20 mouse cellular contexts compared by ENCODE assay signal in the genomic region with DNA sequence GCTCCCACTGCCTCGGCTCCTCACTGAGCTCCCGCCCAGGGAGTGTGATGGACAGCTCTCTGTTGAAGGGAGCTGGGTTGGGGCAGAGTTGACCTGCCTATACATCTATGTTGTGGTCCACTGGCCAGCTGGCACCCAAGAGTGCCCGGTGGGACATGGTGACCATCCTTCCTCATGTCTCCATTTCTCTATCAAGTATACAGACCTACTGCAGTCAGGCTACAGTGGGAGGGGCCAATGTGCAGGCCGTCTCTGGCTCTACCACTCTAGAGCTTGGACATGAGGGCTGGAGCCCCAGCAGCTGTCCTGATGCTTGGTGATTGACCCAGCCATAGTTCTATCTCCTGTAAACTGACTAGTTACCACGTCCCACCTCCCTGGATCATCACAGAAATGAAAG. TPM values are rescaled to one million over a fixed set of nuclear protein-coding genes. Genes with fewer than 3 reads are reported as not detected.
DNase-seq lines count a peak whose midpoint lies in the region; ATAC-seq and TF ChIP-seq lines count a peak whose summit lies in the region.
"Had no signal": no experiment of that assay in that cellular context is flagged by ENCODE, and none has a peak within 500 bp of the region (broad histone marks: within the 10 kb centered on the region; RNA-seq: fewer than 3 reads in every experiment).

No protein-coding gene starts in this region.

- H3K27ac ChIP-seq in embryonic facial prominence, embryonic 12.5 days: peak overlapping the region; percentile 11; the same call in 1 of the 2 replicates
- H3K27ac ChIP-seq in embryonic facial prominence, embryonic 10.5 days (replicated peaks): no peak overlapping the region
- peak overlapping the region; percentile 50; the same call in 1 of the 2 replicates for H3K27ac ChIP-seq in lung, embryonic 14.5 days (ENCODE audit: low read depth)
- H3K27ac ChIP-seq in liver, embryonic 16.5 days (ENCODE audit: low read length): peak overlapping the region; percentile 100
- H3K27ac ChIP-seq in neural tube, embryonic 15.5 days (replicated peaks): no peak overlapping the region
- H3K27ac ChIP-seq: forebrain, embryonic 12.5 days; hindbrain, embryonic 14.5 days; kidney, postnatal 0 days; layer of hippocampus, adult 2 months; left cerebral cortex, adult 2 months; limb, embryonic 13.5 days had no signal

- no peak overlapping the region for H3K9ac ChIP-seq in embryonic facial prominence, embryonic 12.5 days
- no peak overlapping the region for H3K9ac ChIP-seq in lung, embryonic 14.5 days
- H3K9ac ChIP-seq in liver, embryonic 16.5 days (ENCODE audit: low read depth, low read length): peak overlapping the region; percentile 83
- H3K9ac ChIP-seq in neural tube, embryonic 15.5 days (replicated peaks): no peak overlapping the region
- H3K9ac ChIP-seq: forebrain, embryonic 12.5 days; hindbrain, embryonic 14.5 days; limb, embryonic 13.5 days had no signal

- TF ChIP-seq CTCF in lung, embryonic 14.5 days (IDR thresholded peaks at IDR 0.05; ENCODE audit: low read depth): no peak

- peaks cover 34% of the 10 kb centered on the region for H3K36me3 ChIP-seq in embryonic facial prominence, embryonic 12.5 days
- H3K36me3 ChIP-seq in embryonic facial prominence, embryonic 10.5 days (replicated peaks): peaks cover 44% of the 10 kb centered on the region
- H3K36me3 ChIP-seq in lung, embryonic 14.5 days (ENCODE audit: insufficient read depth): peaks cover 32% of the 10 kb centered on the region
- H3K36me3 ChIP-seq in liver, embryonic 16.5 days (ENCODE audit: control insufficient read depth, insufficient read depth): peaks cover 37% of the 10 kb centered on the region
- H3K36me3 ChIP-seq in neural tube, embryonic 15.5 days: 0 out of 2 replicates have a peak, but pooled peaks cover 8% of the 10 kb centered on the region

- 83% methylated on average over 5 of the region's 5 CpGs for WGBS in embryonic facial prominence, embryonic 12.5 days
- WGBS in embryonic facial prominence, embryonic 10.5 days: 86% methylated on average over 5 of the region's 5 CpGs
- WGBS in lung, embryonic 14.5 days: 69% methylated on average over 5 of the region's 5 CpGs
- WGBS in liver, embryonic 16.5 days (ENCODE audit: insufficient replicate concordance): 23% methylated on average over 5 of the region's 5 CpGs
- 80% methylated on average over 5 of the region's 5 CpGs for WGBS in neural tube, embryonic 15.5 days

- H3K9me3 ChIP-seq in embryonic facial prominence, embryonic 12.5 days: no peaks in the 10 kb centered on the region
- H3K9me3 ChIP-seq in embryonic facial prominence, embryonic 10.5 days: no peaks in the 10 kb centered on the region
- no peaks in the 10 kb centered on the region for H3K9me3 ChIP-seq in lung, embryonic 14.5 days (ENCODE audit: low read depth, low read length)
- H3K9me3 ChIP-seq in liver, embryonic 16.5 days (replicated peaks; ENCODE audit: control insufficient read depth, low read length): no peaks in the 10 kb centered on the region
- no peaks in the 10 kb centered on the region for H3K9me3 ChIP-seq in neural tube, embryonic 15.5 days (replicated peaks)
- H3K9me3 ChIP-seq: forebrain, embryonic 12.5 days; limb, embryonic 13.5 days had no signal

- no peaks in the 10 kb centered on the region for H3K4me1 ChIP-seq in embryonic facial prominence, embryonic 12.5 days
- peaks cover 10% of the 10 kb centered on the region; the same call in 1 of the 2 replicates for H3K4me1 ChIP-seq in embryonic facial prominence, embryonic 10.5 days
- no peaks in the 10 kb centered on the region for H3K4me1 ChIP-seq in lung, embryonic 14.5 days (ENCODE audit: insufficient read depth)
- peaks cover 97% of the 10 kb centered on the region for H3K4me1 ChIP-seq in liver, embryonic 16.5 days (ENCODE audit: control insufficient read depth, low read depth, low read length)
- H3K4me1 ChIP-seq in neural tube, embryonic 15.5 days: no peaks in the 10 kb centered on the region
- H3K4me1 ChIP-seq: forebrain, embryonic 12.5 days; limb, embryonic 13.5 days had no signal

- intact Hi-C loops in gastrocnemius, postnatal 14 days (cut with DNase I; ENCODE audit: low total_unique reads): no loop called here

- H3K4me3 ChIP-seq in embryonic facial prominence, embryonic 12.5 days: no peak overlapping the region
- H3K4me3 ChIP-seq in embryonic facial prominence, embryonic 10.5 days: no peak overlapping the region
- no peak overlapping the region for H3K4me3 ChIP-seq in lung, embryonic 14.5 days (ENCODE audit: low read depth, low read length)
- peak overlapping the region; percentile 36 for H3K4me3 ChIP-seq in liver, embryonic 16.5 days (ENCODE audit: low read depth, low read length)
- H3K4me3 ChIP-seq in neural tube, embryonic 15.5 days (replicated peaks): no peak overlapping the region
- H3K4me3 ChIP-seq: forebrain, embryonic 12.5 days; layer of hippocampus, adult 2 months; left cerebral cortex, adult 2 months; limb, embryonic 13.5 days had no signal

- no peak overlapping the region for H3K4me2 ChIP-seq in embryonic facial prominence, embryonic 12.5 days (replicated peaks)
- H3K4me2 ChIP-seq in lung, embryonic 14.5 days: no peak overlapping the region
- peak overlapping the region; percentile 67 for H3K4me2 ChIP-seq in liver, embryonic 16.5 days (ENCODE audit: low read depth, low read length)
- H3K4me2 ChIP-seq in neural tube, embryonic 15.5 days: no peak overlapping the region
- H3K4me2 ChIP-seq: forebrain, embryonic 12.5 days; hindbrain, embryonic 14.5 days; limb, embryonic 13.5 days had no signal

- no peak for ATAC-seq in embryonic facial prominence, embryonic 12.5 days (ENCODE audit: insufficient number of reproducible peaks, insufficient read depth, low FRiP score, low TSS enrichment)
- no peak for ATAC-seq in lung, embryonic 14.5 days (ENCODE audit: insufficient read depth)
- peak; percentile 17; the same call in 1 of the 2 replicates for ATAC-seq in erythroid progenitor cell, adult 5-6 weeks (replicated peaks; ENCODE audit: low FRiP score, poor library complexity, severe bottlenecking)
- no peak for ATAC-seq in liver, embryonic 16.5 days (ENCODE audit: low read depth)
- no peak for ATAC-seq in neural tube, embryonic 15.5 days (ENCODE audit: low FRiP score)
- ATAC-seq: midbrain, embryonic 16.5 days had no signal

- no peaks in the 10 kb centered on the region for H3K27me3 ChIP-seq in embryonic facial prominence, embryonic 12.5 days
- no peaks in the 10 kb centered on the region for H3K27me3 ChIP-seq in embryonic facial prominence, embryonic 10.5 days (replicated peaks; ENCODE audit: low read depth, poor library complexity, severe bottlenecking)
- H3K27me3 ChIP-seq in lung, embryonic 14.5 days (ENCODE audit: insufficient read depth, low read length): no peaks in the 10 kb centered on the region
- no peaks in the 10 kb centered on the region for H3K27me3 ChIP-seq in liver, embryonic 16.5 days (ENCODE audit: control insufficient read depth, insufficient read depth, low read depth, low read length)
- H3K27me3 ChIP-seq in neural tube, embryonic 15.5 days (replicated peaks): no peaks in the 10 kb centered on the region
- H3K27me3 ChIP-seq: forebrain, embryonic 12.5 days; limb, embryonic 13.5 days had no signal

- DNase-seq in embryonic facial prominence, embryonic 10.5 days (ENCODE audit: low spot score): no peak
- DNase-seq in lung, embryonic 14.5 days: no peak
- no peak for DNase-seq in lung, postnatal 4 days
- DNase-seq in gastrocnemius, postnatal 14 days: no peak
- DNase-seq: cerebellum, adult 11-12 months; gastrocnemius, postnatal 36 days; right cerebral cortex, adult 18-20 months had no signal

RNA-seq across cellular contexts. Expression of a gene that starts 17.0 kb away (rescaled TPM):
- 37.9 and 39.5 TPM in 2 replicates for polyA plus RNA-seq in embryonic facial prominence, embryonic 12.5 days (2016; fragmentation: Nextera tagmentation; extraction: Ambion mirVana)
- polyA plus RNA-seq in embryonic facial prominence, embryonic 10.5 days (2016; fragmentation: Nextera tagmentation; extraction: Ambion mirVana): 85.7 and 95.6 TPM in 2 replicates
- 45.6 and 45.8 TPM in 2 replicates for polyA plus RNA-seq in lung, embryonic 14.5 days (2014; fragmentation: Nextera tagmentation; extraction: Ambion mirVana)
- 671 and 849 TPM in 2 replicates for total RNA-seq in erythroid progenitor cell, adult 5-6 weeks (2015; ENCODE audit: low replicate concordance)
- total RNA-seq in erythroid progenitor cell, adult 5-6 weeks (2017; ENCODE audit: low replicate concordance): 216 and 291 TPM in 2 replicates
- polyA plus RNA-seq in liver, embryonic 16.5 days (2015; fragmentation: Nextera tagmentation; extraction: Ambion mirVana): 279 and 350 TPM in 2 replicates
- 100 to 1,000 TPM; 132 to 175 TPM for total RNA-seq in gastrocnemius, postnatal 14 days (2021)
- 11.5 and 22.7 TPM in 2 replicates for polyA plus RNA-seq in neural tube, embryonic 15.5 days (2015; fragmentation: Nextera tagmentation; extraction: Ambion mirVana)

RNA-seq across cellular contexts. Expression of a gene that starts 37.4 kb away (rescaled TPM):
- 150 and 155 TPM in 2 replicates for polyA plus RNA-seq in embryonic facial prominence, embryonic 12.5 days (2016; fragmentation: Nextera tagmentation; extraction: Ambion mirVana)
- 176 and 179 TPM in 2 replicates for polyA plus RNA-seq in embryonic facial prominence, embryonic 10.5 days (2016; fragmentation: Nextera tagmentation; extraction: Ambion mirVana)
- 137 and 142 TPM in 2 replicates for polyA plus RNA-seq in lung, embryonic 14.5 days (2014; fragmentation: Nextera tagmentation; extraction: Ambion mirVana)
- total RNA-seq in erythroid progenitor cell, adult 5-6 weeks (2015; ENCODE audit: low replicate concordance): 42.3 and 93.0 TPM in 2 replicates
- total RNA-seq in erythroid progenitor cell, adult 5-6 weeks (2017; ENCODE audit: low replicate concordance): 40.6 and 66.0 TPM in 2 replicates
- 55.2 and 56.6 TPM in 2 replicates for polyA plus RNA-seq in liver, embryonic 16.5 days (2015; fragmentation: Nextera tagmentation; extraction: Ambion mirVana)
- 10 to 100 TPM; 20.0 to 23.6 TPM for total RNA-seq in gastrocnemius, postnatal 14 days (2021)
- polyA plus RNA-seq in neural tube, embryonic 15.5 days (2015; fragmentation: Nextera tagmentation; extraction: Ambion mirVana): 109 and 117 TPM in 2 replicates

RNA-seq across cellular contexts. Expression of a gene that starts 59.8 kb away (rescaled TPM):
- polyA plus RNA-seq in embryonic facial prominence, embryonic 12.5 days (2016; fragmentation: Nextera tagmentation; extraction: Ambion mirVana): 1.2 and 2.9 TPM in 2 replicates
- 0.26 and 0.46 TPM in 2 replicates for polyA plus RNA-seq in embryonic facial prominence, embryonic 10.5 days (2016; fragmentation: Nextera tagmentation; extraction: Ambion mirVana)
- 0.13 and 0.15 TPM in 2 replicates for polyA plus RNA-seq in lung, embryonic 14.5 days (2014; fragmentation: Nextera tagmentation; extraction: Ambion mirVana)
- not detected in 2 replicates for total RNA-seq in erythroid progenitor cell, adult 5-6 weeks (2015; ENCODE audit: low replicate concordance)
- total RNA-seq in erythroid progenitor cell, adult 5-6 weeks (2017; ENCODE audit: low replicate concordance): not detected in 2 replicates
- polyA plus RNA-seq in liver, embryonic 16.5 days (2015; fragmentation: Nextera tagmentation; extraction: Ambion mirVana): not detected in 2 replicates
- total RNA-seq in gastrocnemius, postnatal 14 days (2021): under 1 TPM in 1 of 2 experiments, not detected in 1; 0.11 TPM
- polyA plus RNA-seq in neural tube, embryonic 15.5 days (2015; fragmentation: Nextera tagmentation; extraction: Ambion mirVana): 0.44 and 1.1 TPM in 2 replicates
- total RNA-seq: adrenal gland, adult 2 months had no signal
- polyA plus RNA-seq: adrenal gland, adult 2 months; lung, postnatal 0 days had no signal

Comparison
In these comparisons a context has a peak if more than half of its experiments do, and no peak if none do; other contexts are left out.
1. H3K27ac ChIP-seq: peak in embryonic facial prominence, embryonic 12.5 days (single experiment), lung, embryonic 14.5 days (single experiment) and liver, embryonic 16.5 days (single experiment); none in embryonic facial prominence, embryonic 10.5 days (single experiment) and neural tube, embryonic 15.5 days (single experiment).